Mouse (Mus musculus): ENCODE measurements around the gene Hmgcs1. TPM values are rescaled to one million over a fixed set of nuclear protein-coding genes. Genes with fewer than 3 reads are reported as not detected.

Hmgcs1 gene
- polyA plus RNA-seq, 1 experiment from 2014 or later = 322 TPM

- Histone ChIP-seq H3K27ac (no peak overlapping the region), H3K9me3 (replicated peaks) (no peaks in the 10 kb centered on the region), H3K4me1 (no peaks in the 10 kb centered on the region; the same call in 1 of the 2 replicates), H3K4me2 (no peak overlapping the region), H3K4me3 (no peak overlapping the region), H3K9ac (no peak overlapping the region), H3K27me3 (no peaks in the 10 kb centered on the region), H3K36me3 (ENCODE audit: poor library complexity, severe bottlenecking) (peaks cover 6% of the 10 kb centered on the region; the same call in 1 of the 2 replicates)
- ATAC-seq = 0 out of 2 replicates have a peak, but pooled peaks have one; percentile 22
- WGBS = 63% methylated on average over 26 of the region's 26 CpGs
These were observed 37.6 kb downstream of the Hmgcs1 start for GRCm38 (mm10) chr13:119727608-119728387.

GRCm38 (mm10) chr13:119729406-119729805, 39.2 kb downstream of the Hmgcs1 start:
- no peak overlapping the region for H3K27ac ChIP-seq
- 86% methylated on average over 7 of the region's 7 CpGs for WGBS

GRCm38 (mm10) chr13:119731448-119731847, 41.3 kb downstream of the Hmgcs1 start:
- Histone ChIP-seq H3K4me1 (no peaks in the 10 kb centered on the region; the same call in 1 of the 2 replicates), H3K9ac (no peak overlapping the region), H3K4me3 (no peak overlapping the region), H3K27ac (no peak overlapping the region), H3K36me3 (ENCODE audit: poor library complexity, severe bottlenecking) (peaks cover under 1% of the 10 kb centered on the region; the same call in 1 of the 2 replicates), H3K4me2 (no peak overlapping the region), H3K9me3 (replicated peaks) (no peaks in the 10 kb centered on the region), H3K27me3 (no peaks in the 10 kb centered on the region)
- 26% methylated on average over 6 of the region's 6 CpGs for WGBS
- peak; percentile 31; the same call in 1 of the 2 replicates for ATAC-seq

More at GRCm38 (mm10) chr13:119729406-119729805, 39.2 kb downstream of the Hmgcs1 start:
- Histone ChIP-seq H3K9me3 (replicated peaks) (no peaks in the 10 kb centered on the region), H3K4me1 (no peaks in the 10 kb centered on the region; the same call in 1 of the 2 replicates), H3K9ac (no peak overlapping the region), H3K27me3 (no peaks in the 10 kb centered on the region), H3K4me3 (no peak overlapping the region), H3K36me3 (ENCODE audit: poor library complexity, severe bottlenecking) (peaks cover 6% of the 10 kb centered on the region; the same call in 1 of the 2 replicates), H3K4me2 (no peak overlapping the region)
- no peak for ATAC-seq

- Histone ChIP-seq H3K9ac (peak overlapping the region; percentile 51; the same call in 1 of the 2 replicates), H3K27ac (peak overlapping the region; percentile 75), H3K27me3 (no peaks in the 10 kb centered on the region), H3K36me3 (ENCODE audit: poor library complexity, severe bottlenecking) (no peaks in the 10 kb centered on the region), H3K4me3 (peak overlapping the region; percentile 16), H3K4me2 (peak overlapping the region; percentile 53), H3K4me1 (peaks cover 32% of the 10 kb centered on the region), H3K9me3 (replicated peaks) (no peaks in the 10 kb centered on the region)
- WGBS = 2% methylated on average over 19 of the region's 19 CpGs
- ATAC-seq = peak; percentile 80
These were observed 51.4 kb downstream of the Hmgcs1 start for GRCm38 (mm10) chr13:119741390-119742237.

DNA sequence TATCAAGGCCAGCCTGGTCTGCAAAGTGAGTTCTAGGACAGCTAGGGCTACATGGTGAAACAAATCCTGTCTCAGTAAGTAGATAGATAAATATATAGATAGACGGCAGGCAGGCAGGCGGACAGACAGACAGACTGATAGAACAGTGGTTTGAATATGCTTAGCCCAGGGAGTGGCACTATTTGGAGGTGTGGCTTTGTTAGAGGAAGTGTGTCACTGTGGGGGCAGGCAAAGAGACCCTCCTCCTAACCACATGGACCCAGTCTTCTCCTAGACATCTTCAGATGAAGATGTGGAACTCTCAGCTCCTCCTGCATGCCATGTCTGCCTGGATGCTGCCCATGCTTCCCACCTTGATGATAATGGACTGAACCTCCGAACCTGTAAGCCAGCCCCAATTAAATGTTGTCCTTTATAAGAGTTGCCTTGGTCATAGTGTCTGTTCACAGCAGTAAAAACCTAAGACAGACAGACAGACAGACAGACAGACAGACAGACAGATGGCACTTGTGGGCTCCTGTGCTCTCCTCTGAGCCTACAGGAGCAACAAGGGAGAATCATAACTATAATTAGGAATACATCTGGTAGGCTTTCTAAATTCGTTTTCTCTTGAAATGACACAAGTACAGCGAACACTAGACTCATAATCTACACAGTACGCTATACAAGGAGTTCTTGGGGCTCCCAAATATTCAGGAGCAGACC, 52.7 kb downstream of the Hmgcs1 start:
- Histone ChIP-seq H3K27ac (no peak overlapping the region), H3K4me1 (peaks cover 32% of the 10 kb centered on the region), H3K4me2 (no peak overlapping the region), H3K27me3 (no peaks in the 10 kb centered on the region), H3K4me3 (no peak overlapping the region), H3K36me3 (ENCODE audit: poor library complexity, severe bottlenecking) (no peaks in the 10 kb centered on the region), H3K9ac (no peak overlapping the region), H3K9me3 (replicated peaks) (no peaks in the 10 kb centered on the region)
- 86% methylated on average over 6 of the region's 6 CpGs for WGBS
- ATAC-seq = no peak

GRCm38 (mm10) chr13:119743470-119743869, 53.3 kb downstream of the Hmgcs1 start:
- Histone ChIP-seq H3K27ac (no peak overlapping the region), H3K4me2 (no peak overlapping the region), H3K9ac (no peak overlapping the region), H3K27me3 (no peaks in the 10 kb centered on the region), H3K4me3 (no peak overlapping the region), H3K9me3 (replicated peaks) (no peaks in the 10 kb centered on the region), H3K4me1 (peaks cover 32% of the 10 kb centered on the region), H3K36me3 (ENCODE audit: poor library complexity, severe bottlenecking) (no peaks in the 10 kb centered on the region)
- 60% methylated on average over 3 of the region's 3 CpGs for WGBS
- no peak for ATAC-seq

DNA sequence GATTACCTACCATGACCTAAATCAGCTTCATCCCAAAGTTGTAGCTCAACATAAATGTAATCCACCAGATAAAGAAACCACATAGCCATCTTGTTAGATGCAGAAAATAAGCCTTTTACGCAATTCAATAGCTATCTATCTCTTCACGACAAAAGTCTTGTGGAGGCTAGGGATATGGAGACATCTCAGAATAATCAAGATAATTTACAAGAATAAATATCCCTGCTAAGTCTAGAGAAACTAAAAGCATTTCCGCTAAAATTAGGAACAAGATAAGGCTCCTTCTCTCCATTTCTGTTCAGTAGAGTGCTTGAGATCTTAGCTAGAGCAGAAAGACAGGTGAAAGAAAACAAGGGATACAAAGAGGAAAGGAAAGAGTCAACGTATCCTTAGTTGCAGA, 56.8 kb downstream of the Hmgcs1 start:
- 91% methylated on average over 4 of the region's 4 CpGs for WGBS
- Histone ChIP-seq H3K4me2 (no peak overlapping the region), H3K9me3 (replicated peaks) (no peaks in the 10 kb centered on the region), H3K4me1 (peaks cover 21% of the 10 kb centered on the region), H3K4me3 (no peak overlapping the region), H3K27ac (no peak overlapping the region), H3K36me3 (ENCODE audit: poor library complexity, severe bottlenecking) (0 out of 2 replicates have a peak, but pooled peaks cover 3% of the 10 kb centered on the region), H3K9ac (no peak overlapping the region), H3K27me3 (no peaks in the 10 kb centered on the region)
- no peak for ATAC-seq

GRCm38 (mm10) chr13:119753859-119754634, 63.9 kb downstream of the Hmgcs1 start:
- H3K9me3 ChIP-seq (replicated peaks) = no peaks in the 10 kb centered on the region
- H3K27ac ChIP-seq = peak overlapping the region; percentile 79
- no peaks in the 10 kb centered on the region for H3K27me3 ChIP-seq
- ATAC-seq = peak; percentile 63
- WGBS = 17% methylated on average over 9 of the region's 9 CpGs
- H3K4me3 ChIP-seq = peak overlapping the region; percentile 62
- H3K4me2 ChIP-seq = peak overlapping the region; percentile 95
- H3K4me1 ChIP-seq = peaks cover 39% of the 10 kb centered on the region
- 0 out of 2 replicates have a peak, but pooled peaks cover 3% of the 10 kb centered on the region for H3K36me3 ChIP-seq (ENCODE audit: poor library complexity, severe bottlenecking)
- no peak overlapping the region for H3K9ac ChIP-seq

DNA sequence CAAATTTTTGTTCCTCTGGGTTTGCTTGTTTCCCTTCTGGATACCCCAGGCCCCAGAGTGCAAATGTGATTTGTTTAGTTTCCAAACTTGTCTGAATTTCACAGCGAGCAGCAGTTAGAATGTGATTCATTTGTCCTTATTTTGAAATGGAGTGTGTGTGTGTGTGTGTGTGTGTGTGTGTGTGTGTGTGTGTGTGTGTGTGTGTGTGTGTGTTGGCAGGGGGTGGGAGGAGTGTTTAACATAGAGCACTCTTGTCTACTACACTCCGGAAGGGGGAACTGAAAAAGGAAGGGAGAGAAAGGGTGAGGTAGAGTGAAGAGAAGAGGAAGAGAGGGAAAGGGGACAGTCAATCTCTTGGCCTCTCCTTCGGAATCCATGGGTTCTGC, 64.4 kb downstream of the Hmgcs1 start:
- Histone ChIP-seq H3K4me1 (peaks cover 39% of the 10 kb centered on the region), H3K36me3 (ENCODE audit: poor library complexity, severe bottlenecking) (0 out of 2 replicates have a peak, but pooled peaks cover 5% of the 10 kb centered on the region), H3K9ac (peak overlapping the region; percentile 82), H3K27me3 (no peaks in the 10 kb centered on the region), H3K4me3 (peak overlapping the region; percentile 62), H3K27ac (peak overlapping the region; percentile 79), H3K9me3 (replicated peaks) (no peaks in the 10 kb centered on the region), H3K4me2 (peak overlapping the region; percentile 95)
- 15% methylated on average over 3 of the region's 3 CpGs for WGBS
- ATAC-seq = no peak; the same call in 1 of the 2 replicates

DNA sequence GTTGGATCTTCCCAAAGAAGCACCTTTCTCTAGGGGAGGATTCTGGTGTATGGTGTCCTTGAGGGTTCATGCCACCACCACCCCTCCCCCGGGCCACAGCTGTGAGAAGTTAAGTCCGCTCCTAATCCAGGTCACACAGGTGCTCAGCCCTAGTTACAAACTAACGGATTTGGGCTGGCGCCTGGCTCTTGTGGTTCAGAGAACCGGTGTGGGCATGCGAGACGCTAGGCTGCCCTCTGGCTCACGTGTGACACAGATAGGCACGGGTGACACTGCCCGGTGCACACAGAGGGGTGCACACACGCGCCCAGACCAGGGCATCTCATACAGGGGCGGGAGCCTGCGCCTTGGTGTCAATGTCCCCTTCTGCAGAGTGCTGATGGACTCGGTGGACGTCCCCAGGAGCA, 65.0 kb downstream of the Hmgcs1 start:
- under 1% methylated on average over 16 of the region's 16 CpGs for WGBS
- Histone ChIP-seq H3K4me1 (peaks cover 39% of the 10 kb centered on the region), H3K9ac (peak overlapping the region; percentile 82), H3K4me3 (peak overlapping the region; percentile 62), H3K4me2 (peak overlapping the region; percentile 95), H3K27me3 (no peaks in the 10 kb centered on the region), H3K27ac (peak overlapping the region; percentile 79), H3K36me3 (ENCODE audit: poor library complexity, severe bottlenecking) (0 out of 2 replicates have a peak, but pooled peaks cover 3% of the 10 kb centered on the region), H3K9me3 (replicated peaks) (no peaks in the 10 kb centered on the region)
- peak; percentile 40 for ATAC-seq

All from forebrain, embryonic 13.5 days (tissue).